Mouse (Mus musculus) layer of hippocampus, postnatal 36 days (tissue): ENCODE measurements at regions not wholly inside any gene's neighbourhood (a gene's known extent, or its start where the extent isn't known, plus 50 kb on each side); places are given as distances from the start of the nearest gene placed in this dataset.

Source experiments
- DNase-seq, 2 experiments: peaks; one replicate each; pipeline ENCODE4 v3.0.0; 2022

GRCm38 (mm10) chr4:9083526-9083925 is 844.7 kb upstream of the Car8 start:
- no peak for DNase-seq

GRCm38 (mm10) chr4:9081701-9082562 is 843.1 kb upstream of the Car8 start:
- DNase-seq = no peak

- DNase-seq = no peak
Observed at GRCm38 (mm10) chr4:9080821-9081493, 842.1 kb upstream of the Car8 start.

GRCm38 (mm10) chr4:9079828-9080245 is 841.0 kb upstream of the Car8 start:
- DNase-seq = no peak

DNA sequence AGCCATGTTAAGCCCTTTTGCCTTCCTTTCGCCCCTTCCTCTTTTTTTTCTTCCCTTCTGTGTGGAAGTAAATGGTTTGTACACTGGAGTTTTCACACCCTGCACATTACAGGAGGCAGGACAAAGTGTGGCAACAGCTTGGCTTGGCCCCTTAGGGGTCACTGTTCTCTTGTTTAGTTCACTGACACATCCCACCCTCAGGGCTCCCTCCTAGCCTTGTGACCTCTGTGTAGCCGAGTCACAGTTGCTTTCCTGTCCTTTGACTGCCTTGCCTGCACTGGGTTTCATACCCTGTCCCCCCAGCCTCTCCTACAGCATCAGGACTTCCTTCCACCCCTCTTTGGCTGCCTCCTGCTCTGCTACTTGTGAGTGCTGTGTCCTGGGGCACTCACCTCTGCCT is 835.6 kb upstream of the Car8 start:
- no peak for DNase-seq

DNA sequence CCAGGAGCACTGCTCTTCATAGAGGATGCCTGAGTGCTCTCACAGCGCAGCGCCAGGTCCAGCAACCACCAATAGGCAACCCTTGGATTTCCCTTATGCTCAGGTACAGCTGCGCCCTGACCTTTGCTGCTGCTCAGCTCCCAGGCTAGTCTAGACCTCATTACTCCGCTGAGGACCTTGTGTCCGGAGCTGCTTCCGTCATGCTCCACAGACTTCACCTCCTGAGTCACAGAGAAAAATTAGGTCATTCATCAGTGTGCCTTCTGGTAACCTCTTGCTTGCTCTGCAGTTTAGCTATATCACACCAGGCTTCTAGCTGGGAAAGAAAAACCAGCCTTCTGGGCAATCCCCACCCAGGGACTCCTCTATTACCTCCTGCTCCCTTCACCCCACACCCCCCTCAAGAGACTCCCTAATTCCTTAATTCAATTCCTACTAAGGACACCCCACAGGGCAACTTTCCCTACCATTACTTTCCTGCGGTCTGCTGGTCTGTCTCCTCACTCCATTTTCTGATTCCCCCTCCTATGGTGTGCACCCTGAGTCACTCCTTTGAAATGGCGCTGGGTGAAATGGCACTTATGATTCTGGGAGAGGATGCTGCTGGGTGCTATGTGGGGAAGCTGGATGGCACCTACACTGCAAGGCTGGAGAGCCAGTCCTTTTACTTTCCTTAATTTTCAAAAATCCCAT is 835.0 kb upstream of the Car8 start:
- no peak for DNase-seq

DNA sequence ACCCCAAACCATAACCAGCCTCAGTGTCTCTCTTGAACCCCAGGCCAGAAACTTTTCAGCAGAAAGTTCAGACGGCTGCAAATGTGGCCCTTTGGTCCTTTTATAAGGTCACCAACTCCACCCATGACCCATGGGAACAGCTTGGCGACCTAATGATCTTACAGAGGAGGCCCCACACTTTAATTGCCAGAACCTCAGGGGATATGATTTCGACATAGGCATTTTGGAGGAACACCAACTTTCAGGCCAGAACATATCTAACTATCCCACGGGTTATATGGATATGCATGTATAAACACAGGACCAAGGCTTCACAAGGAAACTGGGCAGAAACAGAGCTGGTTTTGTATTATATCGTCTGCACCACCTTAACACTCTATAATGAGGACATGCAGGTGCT is 833.5 kb upstream of the Car8 start:
- no peak for DNase-seq

- no peak for DNase-seq
Observed at GRCm38 (mm10) chr4:9067874-9068273, 829.0 kb upstream of the Car8 start.

- DNase-seq = no peak
Observed at GRCm38 (mm10) chr4:9065981-9066815, 827.4 kb upstream of the Car8 start.

GRCm38 (mm10) chr4:9061941-9062340 is 823.1 kb upstream of the Car8 start:
- DNase-seq = no peak

DNA sequence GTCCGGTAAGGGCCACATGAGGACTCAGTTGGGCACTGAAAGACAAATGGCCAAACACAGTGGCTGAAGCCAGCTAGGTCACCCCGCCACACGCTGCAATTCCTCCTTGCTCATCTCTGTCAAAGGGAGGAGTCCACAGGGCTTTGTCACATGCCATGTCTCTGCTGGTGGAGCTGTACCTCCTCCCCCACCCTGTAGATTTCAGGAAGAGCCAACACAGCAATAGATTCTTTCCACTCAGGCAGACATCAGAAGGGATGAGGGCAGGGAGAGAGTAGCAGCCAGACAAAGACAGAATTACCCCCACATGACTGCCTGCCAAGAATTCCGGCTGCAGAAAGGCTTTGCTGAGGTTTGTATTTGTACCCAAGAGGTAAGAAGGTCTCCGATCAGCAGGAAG is 821.4 kb upstream of the Car8 start:
- no peak for DNase-seq

- DNase-seq = no peak
Observed at GRCm38 (mm10) chr4:9057676-9058075, 818.8 kb upstream of the Car8 start.

GRCm38 (mm10) chr4:9057113-9057512 is 818.3 kb upstream of the Car8 start:
- DNase-seq = no peak

- no peak for DNase-seq
Observed at GRCm38 (mm10) chr4:9055876-9056275, 817.0 kb upstream of the Car8 start.

DNA sequence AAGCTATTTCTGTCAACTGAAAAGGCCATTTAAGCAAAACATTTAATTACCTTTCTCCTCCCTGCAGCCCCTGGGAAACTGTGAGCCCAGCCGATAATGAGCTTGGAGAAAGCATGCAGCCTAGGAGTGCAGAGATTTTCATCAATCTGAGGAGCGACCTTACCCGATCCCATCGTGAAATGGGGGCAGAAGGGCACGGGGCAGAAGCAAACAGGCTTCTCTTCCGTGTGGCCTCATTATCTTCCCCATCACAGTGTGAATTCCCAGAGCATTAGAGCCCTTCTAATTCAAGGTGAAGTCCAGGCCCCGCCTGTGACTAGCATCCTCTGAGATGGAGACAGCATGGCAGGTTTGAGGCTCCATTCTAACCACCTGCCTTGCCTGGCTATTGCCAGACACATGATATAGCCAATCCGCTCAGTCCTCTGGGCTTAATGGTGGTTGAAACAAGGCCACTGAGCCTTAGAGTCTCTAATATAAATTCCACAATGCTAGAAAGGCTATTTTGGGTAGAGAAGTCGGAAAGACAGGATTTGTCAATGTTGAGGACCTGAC is 816.5 kb upstream of the Car8 start:
- no peak for DNase-seq

DNA sequence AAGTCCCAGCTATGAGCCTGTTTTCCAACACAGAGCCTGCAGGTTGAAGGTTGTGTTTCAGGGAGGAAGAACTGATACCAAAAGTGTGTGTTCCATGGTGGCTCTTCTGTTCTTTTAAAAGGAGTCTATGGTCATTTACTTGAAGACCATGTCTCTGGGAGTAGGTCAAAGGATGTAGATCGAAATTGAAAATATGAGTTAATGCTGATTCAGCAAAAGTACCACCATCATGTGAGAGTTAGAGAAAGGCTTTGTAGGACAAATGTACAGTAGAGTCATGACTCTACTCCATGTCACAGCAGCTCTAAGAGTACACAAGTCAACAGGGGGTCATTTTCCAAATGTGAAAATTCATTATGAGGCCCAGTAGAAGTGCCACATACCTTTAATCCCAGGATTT is 810.0 kb upstream of the Car8 start:
- DNase-seq = no peak

DNA sequence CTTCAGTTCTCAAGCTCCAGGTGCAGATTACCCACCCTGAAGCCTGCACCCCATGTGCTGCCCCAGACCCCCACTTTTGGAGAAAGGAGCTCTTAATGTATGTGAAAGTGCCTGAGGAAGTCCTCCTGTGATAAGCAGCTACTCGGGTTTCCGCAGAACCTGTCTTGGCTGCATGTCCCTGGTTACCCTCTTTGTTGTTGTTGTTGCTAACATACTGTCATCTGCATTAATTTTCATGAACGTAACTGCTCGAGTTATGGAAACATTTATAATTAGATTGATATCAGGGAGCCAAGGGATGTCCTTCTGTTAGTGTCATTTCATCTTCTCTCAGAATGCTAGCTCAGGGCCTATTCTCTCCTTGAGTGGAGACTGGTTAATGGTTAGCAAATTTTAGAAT is 808.3 kb upstream of the Car8 start:
- no peak for DNase-seq

DNA sequence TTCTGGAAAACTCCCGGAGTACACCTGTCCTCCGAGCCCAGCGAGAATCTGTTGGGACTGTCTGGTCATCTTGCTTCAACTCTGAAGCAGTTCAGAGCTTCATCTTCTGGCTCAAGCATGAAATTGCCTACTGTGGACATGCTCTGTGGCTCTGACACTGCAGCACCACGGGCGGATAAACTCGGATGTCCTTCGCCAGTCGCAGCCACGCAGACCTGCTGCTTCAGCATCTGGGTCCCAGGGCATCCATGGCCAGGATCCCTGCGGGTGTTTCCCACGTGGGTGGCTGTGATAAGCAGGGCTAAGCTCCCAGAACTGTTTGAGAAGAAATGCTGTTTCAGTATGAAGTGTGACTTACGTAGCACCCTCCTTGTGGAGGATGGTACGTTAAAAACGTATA is 807.6 kb upstream of the Car8 start:
- DNase-seq = no peak

DNA sequence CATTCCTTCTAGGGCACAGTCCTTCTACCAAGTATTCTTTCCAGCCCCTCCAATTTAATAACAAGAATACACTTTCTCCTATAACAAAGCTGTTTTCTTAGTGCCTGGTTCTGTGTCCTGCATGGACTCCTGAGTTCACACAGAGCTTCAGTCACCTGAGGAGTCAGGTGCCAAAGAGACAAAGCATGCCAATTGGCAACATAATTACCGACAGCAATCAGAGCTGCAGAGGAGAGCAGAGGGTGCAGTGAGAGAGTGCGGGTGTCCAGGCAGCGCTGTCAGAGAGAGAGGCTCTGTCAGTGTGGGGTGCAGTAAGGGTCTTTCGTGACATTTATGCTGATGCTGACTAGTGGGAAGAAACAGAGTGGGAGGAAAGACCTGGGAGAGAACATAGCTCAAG is 807.2 kb upstream of the Car8 start:
- no peak for DNase-seq

GRCm38 (mm10) chr4:9036005-9036404 is 797.2 kb upstream of the Car8 start:
- DNase-seq = no peak

DNA sequence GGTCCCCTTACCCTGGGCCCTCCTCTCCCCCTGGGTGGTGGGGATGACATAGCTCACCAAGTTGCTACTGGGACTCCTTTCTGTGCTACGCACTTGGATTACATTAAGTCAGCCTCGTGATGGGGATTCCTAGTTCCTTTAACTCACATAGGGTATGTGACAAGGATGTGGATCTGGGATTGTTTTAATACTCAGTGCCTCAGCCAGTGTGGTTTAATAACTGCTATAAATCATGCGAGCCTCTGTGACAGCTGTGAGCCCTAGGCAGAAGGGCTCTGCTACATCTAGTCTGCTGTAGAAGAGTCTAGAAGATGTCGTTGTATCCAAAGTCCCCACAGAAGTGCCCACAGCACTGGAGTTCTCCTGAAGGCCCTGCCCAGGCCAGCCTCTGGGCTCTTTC is 796.5 kb upstream of the Car8 start:
- DNase-seq = no peak

- no peak for DNase-seq
Observed at GRCm38 (mm10) chr4:9034280-9034679, 795.4 kb upstream of the Car8 start.
